Mouse (Mus musculus): ENCODE measurements around the gene Coa5.

DNA sequence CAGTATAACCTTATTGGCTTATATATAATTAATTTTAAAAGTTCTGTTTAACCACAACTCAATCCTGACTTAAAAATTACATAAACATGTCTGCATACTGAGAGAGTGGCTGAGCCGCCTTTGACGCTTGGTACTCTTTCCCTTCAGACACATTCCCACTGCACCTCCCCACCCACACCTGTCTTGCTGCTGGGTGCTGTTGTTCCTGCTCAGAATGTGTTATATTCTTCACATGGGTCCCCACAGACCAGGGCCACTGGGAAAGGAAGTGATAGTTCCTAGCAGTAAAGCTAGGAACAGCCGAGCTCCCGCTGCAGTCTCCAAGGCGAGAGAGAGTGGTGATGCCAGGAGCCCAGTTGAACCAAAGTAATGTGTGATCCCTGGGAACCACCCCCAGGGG, 51.8 kb downstream of the Coa5 start:
- TF ChIP-seq POLR2A (IDR thresholded peaks at IDR 0.05; ENCODE audit: control insufficient read depth, extremely low read depth, insufficient read depth, low read length, poor library complexity) (no peak), CTCF (IDR thresholded peaks at IDR 0.05; ENCODE audit: borderline replicate concordance, control insufficient read depth, extremely low read depth, insufficient read depth, low read length, poor library complexity) (no peak)

Measured in thymus, adult 2 months (tissue).